Mouse (Mus musculus) adrenal gland, postnatal 4 days (tissue): ENCODE results near the gene Tmem174. TPM values are rescaled to one million over a fixed set of nuclear protein-coding genes. Genes with fewer than 3 reads are reported as not detected.

Source experiments
- total RNA-seq, 2 experiments: library from RNA; stranded (reverse); gene quantifications; 2 replicates each; pipeline ENCODE4 v1.2.3; 2021

Gene Tmem174
- total RNA-seq, 2 experiments from 2014 or later, result 0.34 to 13.4 TPM

Other genes starting within 250 kb of the Tmem174 start
- under 1 TPM in 1 of 2 experiments, not detected in 1; 0.68 TPM for gene Gm10320, start 145.4 kb downstream of the Tmem174 start, total RNA-seq
- gene Tmem171, start 57.4 kb upstream of the Tmem174 start, total RNA-seq, result 1 to 10 TPM in 1 of 2 experiments, under 1 TPM in 1; 0.54 to 2.5 TPM
- 10 to 100 TPM; 56.8 to 66.9 TPM for gene Fcho2, start 178.0 kb upstream of the Tmem174 start, total RNA-seq